Comparison of ENCODE assay signal across 10 mouse cellular contexts in genomic region chr4:155140795-155141265, GRCm38 (mm10). TPM values are rescaled to one million over a fixed set of nuclear protein-coding genes. Genes with fewer than 3 reads are reported as not detected.
DNase-seq lines count a peak whose midpoint lies in the region; ATAC-seq lines count a peak whose summit lies in the region.
"Had no signal": no experiment of that assay in that cellular context is flagged by ENCODE, and none has a peak within 500 bp of the region (broad histone marks: within the 10 kb centered on the region; RNA-seq: fewer than 3 reads in every experiment).

No protein-coding gene starts in this region.

- 47% methylated on average over 12 of the region's 12 CpGs for WGBS in embryonic facial prominence, embryonic 15.5 days
- 31% methylated on average over 12 of the region's 12 CpGs for WGBS in lung, embryonic 15.5 days

- no peak overlapping the region for H3K9ac ChIP-seq in embryonic facial prominence, embryonic 15.5 days
- no peak overlapping the region for H3K9ac ChIP-seq in lung, embryonic 15.5 days
- H3K9ac ChIP-seq: embryonic facial prominence, embryonic 12.5 days had no signal

- no peaks in the 10 kb centered on the region for H3K9me3 ChIP-seq in embryonic facial prominence, embryonic 15.5 days (replicated peaks)
- no peaks in the 10 kb centered on the region for H3K9me3 ChIP-seq in lung, embryonic 15.5 days
- H3K9me3 ChIP-seq: embryonic facial prominence, embryonic 12.5 days had no signal

- H3K4me1 ChIP-seq in embryonic facial prominence, embryonic 15.5 days: peaks cover 63% of the 10 kb centered on the region
- peaks cover 48% of the 10 kb centered on the region for H3K4me1 ChIP-seq in lung, embryonic 15.5 days

- no peaks in the 10 kb centered on the region for H3K27me3 ChIP-seq in embryonic facial prominence, embryonic 15.5 days
- H3K27me3 ChIP-seq in lung, embryonic 15.5 days: no peaks in the 10 kb centered on the region
- H3K27me3 ChIP-seq: embryonic facial prominence, embryonic 12.5 days had no signal

- peak; percentile 53 for DNase-seq in cerebellum, adult 9-11 months
- DNase-seq in cerebellum, adult 8-10 months: no peak
- DNase-seq in kidney, adult 18-20 months: peak; percentile 60
- no peak for DNase-seq in frontal cortex, postnatal 25 days (ENCODE audit: low spot score in 2 of 2)
- no peak for DNase-seq in right cerebral cortex, postnatal 36 days (ENCODE audit: low spot score in 2 of 2)

- H3K36me3 ChIP-seq in embryonic facial prominence, embryonic 15.5 days: no peaks in the 10 kb centered on the region
- no peaks in the 10 kb centered on the region for H3K36me3 ChIP-seq in lung, embryonic 15.5 days
- H3K36me3 ChIP-seq: embryonic facial prominence, embryonic 12.5 days had no signal

- peak overlapping the region; percentile 48; the same call in 1 of the 2 replicates for H3K27ac ChIP-seq in embryonic facial prominence, embryonic 15.5 days (replicated peaks)
- 0 out of 2 replicates have a peak overlapping the region, but pooled peaks have one; percentile 46 for H3K27ac ChIP-seq in lung, embryonic 15.5 days
- H3K27ac ChIP-seq: hindbrain, postnatal 0 days had no signal

- H3K4me3 ChIP-seq in embryonic facial prominence, embryonic 15.5 days (replicated peaks): no peak overlapping the region
- no peak overlapping the region for H3K4me3 ChIP-seq in lung, embryonic 15.5 days
- H3K4me3 ChIP-seq: embryonic facial prominence, embryonic 12.5 days had no signal

- no peak overlapping the region for H3K4me2 ChIP-seq in embryonic facial prominence, embryonic 15.5 days (replicated peaks)
- H3K4me2 ChIP-seq in lung, embryonic 15.5 days: no peak overlapping the region
- H3K4me2 ChIP-seq: embryonic facial prominence, embryonic 12.5 days had no signal

- no peak for ATAC-seq in embryonic facial prominence, embryonic 15.5 days (ENCODE audit: insufficient number of reproducible peaks, low FRiP score, low TSS enrichment, low read depth)
- peak; percentile 13; the same call in 1 of the 2 replicates for ATAC-seq in lung, embryonic 15.5 days (ENCODE audit: borderline replicate concordance, extremely low read depth, low FRiP score, low TSS enrichment)
- no peak for ATAC-seq in monocyte, adult 5-6 weeks (replicated peaks; ENCODE audit: insufficient number of reproducible peaks, low FRiP score, low TSS enrichment, poor library complexity, severe bottlenecking)
- ATAC-seq: hindbrain, postnatal 0 days had no signal

RNA-seq across cellular contexts. Expression of gene Morn1, which starts 54.5 kb away (rescaled TPM):
- polyA plus RNA-seq in embryonic facial prominence, embryonic 15.5 days (2015; fragmentation: Nextera tagmentation; extraction: Ambion mirVana): 7.7 and 8.7 TPM in 2 replicates
- 5.9 and 7.7 TPM in 2 replicates for polyA plus RNA-seq in lung, embryonic 15.5 days (2015; fragmentation: Nextera tagmentation; extraction: Ambion mirVana)
- total RNA-seq in monocyte, adult 5-6 weeks (2017): 0.97 TPM in 1 of 3 replicates, not detected in the others

RNA-seq across cellular contexts. Expression of gene Rer1, which starts 54.6 kb away (rescaled TPM):
- 157 and 164 TPM in 2 replicates for polyA plus RNA-seq in embryonic facial prominence, embryonic 15.5 days (2015; fragmentation: Nextera tagmentation; extraction: Ambion mirVana)
- polyA plus RNA-seq in lung, embryonic 15.5 days (2015; fragmentation: Nextera tagmentation; extraction: Ambion mirVana): 157 and 163 TPM in 2 replicates
- 111 to 130 TPM (median 118 TPM) in 3 replicates for total RNA-seq in monocyte, adult 5-6 weeks (2017)

Comparison
In these comparisons a context has a peak if more than half of its experiments do, and no peak if none do; other contexts are left out.
1. DNase-seq: peak in cerebellum, adult 9-11 months (single experiment) and kidney, adult 18-20 months (single experiment); none in cerebellum, adult 8-10 months (single experiment), frontal cortex, postnatal 25 days (0 of 2) and right cerebral cortex, postnatal 36 days (0 of 2).